Mouse (Mus musculus) forebrain, embryonic 14.5 days (tissue): Measurements from ENCODE around the gene a. TPM values are rescaled to one million over a fixed set of nuclear protein-coding genes. Genes with fewer than 3 reads are reported as not detected.
"Not testable (repeated sequence)": the region's sequence is repeated elsewhere in the genome, so short reads cannot be mapped to it uniquely, and the experiment has no call there.

ENCODE experiments used
- ATAC-seq: fragments of 200-750 bp; cut with Nextera tagmentation; 2 replicates; pipeline ENCODE4 v1.8.0; 2017; ENCODE audit warnings: mild to moderate bottlenecking, moderate library complexity
- DNase-seq: peaks from one replicate; pipeline ENCODE4 v3.0.0-alpha.2; 2015; ENCODE audit warnings: low spot score
- H3K27ac ChIP-seq: fragments of 300-500 bp; sonication (generic); 2 replicates; pipeline ENCODE4 v1.5.1; 2014; ENCODE audit warnings: low read depth, mild to moderate bottlenecking, control low read depth, low read length, moderate library complexity
- H3K27me3 ChIP-seq: fragments of 300-500 bp; sonication (generic); replicated peaks from 2 replicates; pipeline ENCODE4 v1.6.1; 2014; ENCODE audit warnings: low read length, control low read depth, mixed read lengths; ENCODE audit not compliant: control insufficient read depth, insufficient read depth
- H3K36me3 ChIP-seq: fragments of 300-500 bp; sonication (generic); 2 replicates; pipeline ENCODE4 v1.6.1; 2014; ENCODE audit warnings: low read length, control low read depth; ENCODE audit not compliant: control insufficient read depth, insufficient read depth
- H3K4me1 ChIP-seq: fragments of 300-500 bp; sonication (generic); 2 replicates; pipeline ENCODE4 v1.6.1; 2014; ENCODE audit warnings: antibody characterized with exemption, low read length, control low read depth; ENCODE audit not compliant: control insufficient read depth, insufficient read depth
- H3K4me2 ChIP-seq: fragments of 300-500 bp; sonication (generic); 2 replicates; pipeline ENCODE4 v1.6.1; 2014; ENCODE audit warnings: mild to moderate bottlenecking, control low read depth, low read length
- H3K4me3 ChIP-seq: fragments of 300-500 bp; sonication (generic); 2 replicates; pipeline ENCODE4 v1.5.1; 2014; ENCODE audit warnings: low read depth, low read length, control low read depth
- H3K9ac ChIP-seq: fragments of 300-500 bp; sonication (generic); 2 replicates; pipeline ENCODE4 v1.6.1; 2014; ENCODE audit warnings: mild to moderate bottlenecking, low read length, control low read depth, moderate library complexity
- H3K9me3 ChIP-seq: fragments of 300-500 bp; sonication (generic); replicated peaks from 2 replicates; pipeline ENCODE4 v1.6.1; 2016; ENCODE audit warnings: low read length, control low read depth, mixed read lengths; ENCODE audit not compliant: control insufficient read depth
- WGBS: fragments of 180-500 bp; shearing (Covaris S2); extraction: QIAGEN DNeasy Blood & Tissue Kit; methylation state at CpG from one replicate; pipeline ENCODE4 v1.1.7; 2014; 5-methylcytosine and 5-hydroxymethylcytosine counted together
- polyA plus RNA-seq: library from polyadenylated mRNA; unstranded; fragments of >200 nt; fragmentation: Nextera tagmentation; extraction: Ambion mirVana; gene quantifications from 2 replicates; pipeline ENCODE4 v1.2.1, GENCODE M21; 2014

a gene
- polyA plus RNA-seq, 1 experiment from 2014 or later, result 0.89 TPM

DNA sequence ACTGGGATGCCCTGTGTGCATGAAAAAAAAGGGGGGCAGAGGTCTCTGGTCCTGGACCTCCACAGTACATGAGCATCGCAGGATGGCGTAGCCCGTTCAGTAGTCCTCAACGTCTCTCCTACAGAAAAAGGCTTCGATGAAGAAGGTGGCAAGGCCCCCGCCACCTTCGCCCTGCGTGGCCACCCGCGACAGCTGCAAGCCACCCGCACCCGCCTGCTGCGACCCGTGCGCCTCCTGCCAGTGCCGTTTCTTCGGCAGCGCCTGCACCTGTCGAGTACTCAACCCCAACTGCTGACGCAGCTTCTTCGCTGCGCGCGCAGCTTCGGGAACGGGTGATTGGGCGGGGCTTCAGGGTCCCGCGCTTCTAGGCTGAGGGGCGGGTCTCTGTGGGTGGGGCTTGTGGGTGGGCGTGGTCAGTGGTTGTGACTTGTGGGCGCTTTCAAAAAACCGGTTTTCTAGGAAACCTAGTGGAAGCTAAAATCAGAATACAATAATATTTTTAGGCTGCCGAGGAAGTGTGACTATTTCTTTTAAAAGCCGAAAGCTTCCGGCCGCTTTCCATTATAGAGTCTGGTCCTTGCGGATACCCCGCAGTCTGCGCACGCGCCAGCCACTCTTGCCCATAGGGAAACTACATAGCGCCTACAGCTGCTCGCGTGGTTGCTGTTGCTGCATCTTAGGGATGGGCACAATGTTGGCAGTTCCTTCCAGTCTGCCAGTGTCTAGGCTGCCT lies 259.5 kb downstream of the a start:
- ATAC-seq (peak; percentile 96), DNase-seq (peak; percentile 98)
- Histone ChIP-seq H3K9ac (peak overlapping the region; percentile 88), H3K4me1 (peaks cover 8% of the 10 kb centered on the region), H3K27ac (peak overlapping the region; percentile 92), H3K36me3 (no peaks in the 10 kb centered on the region), H3K4me2 (peak overlapping the region; percentile 77), H3K4me3 (peak overlapping the region; percentile 44), H3K9me3 (no peaks in the 10 kb centered on the region), H3K27me3 (no peaks in the 10 kb centered on the region)
- WGBS, result under 1% methylated on average over 45 of the region's 45 CpGs

DNA sequence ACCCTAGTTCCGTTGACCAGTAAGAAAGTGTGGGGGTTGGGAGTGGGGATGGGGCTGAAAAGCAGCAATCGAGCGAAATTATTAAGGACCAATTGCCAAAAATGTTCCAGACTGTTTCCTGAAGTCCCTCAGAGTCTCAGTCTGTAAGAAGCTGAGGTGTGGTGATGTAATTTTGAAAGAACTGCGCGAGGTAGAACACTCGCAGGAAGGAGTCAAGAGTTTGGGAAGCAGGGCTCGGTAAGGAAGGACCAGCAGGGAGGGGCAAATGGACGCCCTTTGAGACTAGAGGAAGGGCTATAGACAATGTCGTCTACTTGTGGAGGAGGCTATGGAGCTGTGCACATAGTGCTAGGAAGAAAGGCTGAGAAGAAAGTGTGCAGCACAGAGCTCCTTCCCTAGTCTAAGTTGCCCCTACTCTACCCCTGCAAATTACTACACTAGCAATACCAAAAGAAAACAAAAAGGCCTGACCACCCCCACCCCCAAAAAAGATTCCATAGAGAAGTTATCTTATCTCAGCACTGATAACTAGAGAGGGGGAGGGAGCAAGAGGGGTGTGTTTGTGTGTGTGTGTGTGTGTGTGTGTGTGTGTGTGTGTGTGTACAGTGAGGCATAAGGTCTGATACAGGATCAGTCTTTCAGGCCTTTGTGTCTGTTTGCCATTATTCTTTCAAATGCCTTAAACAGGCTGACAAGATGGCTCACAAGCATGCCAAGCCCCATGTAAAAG lies 260.6 kb downstream of the a start:
- Histone ChIP-seq H3K27me3 (no peaks in the 10 kb centered on the region), H3K27ac (peak overlapping the region; percentile 92; the same call in 1 of the 2 replicates), H3K9ac (peak overlapping the region; percentile 88), H3K4me2 (peak overlapping the region; percentile 77), H3K9me3 (no peaks in the 10 kb centered on the region), H3K4me1 (peaks cover 8% of the 10 kb centered on the region), H3K4me3 (peak overlapping the region; percentile 44; the same call in 1 of the 2 replicates), H3K36me3 (no peaks in the 10 kb centered on the region)
- ATAC-seq, result no peak
- WGBS, result 23% methylated on average over 9 of the region's 9 CpGs
- DNase-seq, result no peak

DNA sequence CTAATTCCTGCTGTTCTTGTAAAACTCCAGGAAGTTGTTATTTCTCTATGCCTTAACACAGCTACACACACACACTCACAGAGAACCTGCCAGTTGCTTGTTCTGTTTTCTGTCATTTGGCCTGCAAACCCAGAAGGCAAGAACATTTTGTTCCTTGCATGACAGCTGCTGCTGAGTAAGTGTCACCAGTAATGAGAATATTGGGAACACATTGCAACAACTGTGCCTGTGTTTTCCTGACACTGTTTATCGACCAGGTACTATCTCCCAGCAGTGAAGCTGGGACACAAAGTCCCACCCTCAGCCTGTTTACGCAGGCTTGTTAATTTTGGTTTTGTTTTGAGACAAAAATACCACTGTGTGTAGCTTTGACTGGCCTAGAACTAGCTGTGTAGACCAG lies 261.5 kb downstream of the a start:
- WGBS, result 87% methylated on average over 2 of the region's 2 CpGs
- no peak for ATAC-seq
- peaks cover 8% of the 10 kb centered on the region for H3K4me1 ChIP-seq
- no peak for DNase-seq
- no peaks in the 10 kb centered on the region for H3K27me3 ChIP-seq
- H3K36me3 ChIP-seq, result no peaks in the 10 kb centered on the region
- no peak overlapping the region for H3K9ac ChIP-seq
- H3K4me2 ChIP-seq, result no peak overlapping the region
- H3K9me3 ChIP-seq, result no peaks in the 10 kb centered on the region
- H3K4me3 ChIP-seq, result no peak overlapping the region
- H3K27ac ChIP-seq, result no peak overlapping the region

DNA sequence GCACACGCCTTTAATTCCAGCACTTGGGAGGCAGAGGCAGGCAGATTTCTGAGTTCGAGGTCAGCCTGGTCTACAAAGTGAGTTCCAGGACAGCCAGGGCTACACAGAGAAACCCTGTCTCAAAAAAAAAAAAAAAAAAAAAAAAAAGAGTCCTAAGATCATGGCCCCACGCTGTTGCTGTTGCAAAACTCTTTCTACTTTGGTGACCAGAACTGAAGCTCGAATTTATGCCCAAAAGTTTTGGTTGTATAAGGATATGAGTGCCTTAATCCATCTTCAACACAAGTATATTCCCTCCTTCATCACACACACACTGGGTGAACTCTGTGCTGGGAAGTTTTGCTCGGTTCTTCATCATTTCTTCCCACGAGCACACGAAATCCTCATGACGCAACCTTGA lies 262.3 kb downstream of the a start:
- not testable (repeated sequence) for H3K27me3 ChIP-seq, ATAC-seq, H3K9ac ChIP-seq, H3K4me3 ChIP-seq, H3K4me2 ChIP-seq, DNase-seq, H3K9me3 ChIP-seq, H3K27ac ChIP-seq, H3K4me1 ChIP-seq, H3K36me3 ChIP-seq
- WGBS, result 90% methylated on average over 8 of the region's 8 CpGs

DNA sequence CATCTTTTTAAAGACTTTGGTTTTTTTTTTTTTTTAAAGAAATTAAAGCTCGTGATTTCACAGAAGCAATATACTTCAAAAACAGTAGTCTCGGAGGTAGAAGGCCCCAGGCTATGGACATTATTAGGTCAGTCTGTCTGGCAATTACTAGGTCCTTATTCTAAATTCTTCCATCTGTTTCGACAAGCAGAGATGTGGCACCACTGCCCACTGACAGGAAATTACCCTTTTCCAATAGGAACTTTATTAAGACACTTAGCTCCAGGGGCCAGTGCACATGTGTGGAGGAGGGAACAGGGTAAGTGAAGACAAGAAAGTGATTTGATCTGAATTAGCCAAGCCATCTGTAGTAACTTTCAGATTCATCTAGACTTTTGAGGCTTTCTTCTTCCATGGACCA lies 263.5 kb downstream of the a start:
- ATAC-seq (no peak), DNase-seq (no peak)
- Histone ChIP-seq H3K4me1 (peaks cover 8% of the 10 kb centered on the region), H3K4me2 (no peak overlapping the region), H3K9me3 (no peaks in the 10 kb centered on the region), H3K27me3 (no peaks in the 10 kb centered on the region), H3K27ac (no peak overlapping the region), H3K36me3 (peaks cover 6% of the 10 kb centered on the region; the same call in 1 of the 2 replicates), H3K9ac (no peak overlapping the region), H3K4me3 (no peak overlapping the region)
- WGBS, result 87% methylated on average over 3 of the region's 3 CpGs

DNA sequence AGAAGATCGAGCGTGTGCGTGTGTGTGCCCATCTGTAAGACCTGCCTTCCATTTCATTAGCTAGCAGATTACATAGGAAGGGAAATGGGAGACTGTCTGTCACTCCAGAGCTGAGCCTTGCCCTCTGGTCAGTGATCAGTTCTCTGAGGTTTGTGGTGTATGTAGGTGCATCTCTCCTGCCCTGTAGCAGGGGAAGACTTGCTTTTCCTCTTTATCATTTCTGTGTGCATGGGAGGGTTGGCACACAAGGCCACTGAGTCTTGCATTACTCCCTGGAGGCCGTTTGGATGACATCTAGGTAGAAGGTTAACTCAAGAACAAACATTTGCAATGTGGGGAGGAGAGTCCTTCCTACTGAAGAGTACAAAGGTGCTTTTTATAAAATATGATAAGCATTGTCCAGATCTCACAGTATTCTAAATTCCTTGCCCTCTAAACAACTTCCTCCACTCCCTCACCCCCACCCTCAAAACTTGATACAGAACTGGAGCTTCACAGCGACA lies 264.9 kb downstream of the a start:
- ATAC-seq (no peak), DNase-seq (no peak)
- H3K9ac ChIP-seq, result no peak overlapping the region
- 0 out of 2 replicates have a peak, but pooled peaks cover 4% of the 10 kb centered on the region for H3K4me1 ChIP-seq
- no peak overlapping the region for H3K4me2 ChIP-seq
- H3K27me3 ChIP-seq, result no peaks in the 10 kb centered on the region
- H3K4me3 ChIP-seq, result no peak overlapping the region
- peaks cover 14% of the 10 kb centered on the region for H3K36me3 ChIP-seq
- 79% methylated on average over 5 of the region's 5 CpGs for WGBS
- no peaks in the 10 kb centered on the region for H3K9me3 ChIP-seq
- H3K27ac ChIP-seq, result no peak overlapping the region

DNA sequence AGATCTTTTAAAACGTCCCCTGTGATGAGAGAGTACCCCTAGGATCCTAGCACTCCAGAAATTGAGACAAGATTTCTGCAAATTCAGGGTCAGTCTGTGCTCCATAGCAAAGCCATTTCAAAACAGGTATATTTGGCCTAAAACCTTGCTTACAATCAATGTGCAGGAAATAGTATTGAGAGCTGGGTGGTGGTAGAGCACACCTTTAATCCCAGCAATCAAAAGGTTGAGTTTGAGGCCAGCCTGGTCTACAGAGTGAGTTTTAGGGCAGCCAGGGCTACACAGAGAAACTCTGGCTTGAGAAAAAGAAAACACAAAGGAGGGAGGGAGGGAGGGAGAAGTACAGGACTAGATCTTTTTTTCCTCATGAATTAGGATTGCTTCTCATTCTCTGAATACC lies 266.2 kb downstream of the a start:
- DNase-seq (no peak), ATAC-seq (no peak)
- no peaks in the 10 kb centered on the region for H3K27me3 ChIP-seq
- peaks cover 26% of the 10 kb centered on the region for H3K36me3 ChIP-seq
- H3K4me2 ChIP-seq, result no peak overlapping the region
- no peak overlapping the region for H3K27ac ChIP-seq
- no peak overlapping the region for H3K9ac ChIP-seq
- 69% methylated on average over 1 of the region's 1 CpGs for WGBS
- H3K4me3 ChIP-seq, result no peak overlapping the region
- H3K9me3 ChIP-seq, result no peaks in the 10 kb centered on the region
- no peaks in the 10 kb centered on the region for H3K4me1 ChIP-seq

DNA sequence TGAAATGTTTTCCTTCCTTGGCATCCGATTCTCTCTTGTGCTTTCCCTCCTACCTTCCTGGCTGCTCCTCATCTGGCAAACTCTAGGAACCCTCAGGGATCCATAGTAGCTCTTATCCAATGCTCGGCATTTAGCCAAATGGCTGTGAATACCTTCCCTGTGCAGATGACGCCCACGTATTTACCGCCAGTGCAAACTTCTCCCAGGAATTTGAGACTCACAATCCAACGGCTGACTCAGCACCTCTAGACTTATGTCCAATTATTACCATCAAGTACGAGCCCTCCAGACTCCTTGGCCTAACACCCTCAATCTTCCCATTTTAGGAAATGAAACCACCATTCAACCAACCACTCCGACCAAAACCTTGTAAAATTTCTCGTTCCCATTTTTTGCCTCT lies 279.8 kb downstream of the a start:
- no peak overlapping the region for H3K4me3 ChIP-seq
- no peak for DNase-seq
- 87% methylated on average over 9 of the region's 9 CpGs for WGBS

More for the DNA sequence above, 279.8 kb downstream of the a start:
- Histone ChIP-seq H3K27ac (no peak overlapping the region), H3K4me2 (no peak overlapping the region), H3K9me3 (no peaks in the 10 kb centered on the region), H3K36me3 (peaks cover 26% of the 10 kb centered on the region), H3K4me1 (peaks cover 12% of the 10 kb centered on the region), H3K27me3 (no peaks in the 10 kb centered on the region), H3K9ac (no peak overlapping the region)
- no peak for ATAC-seq
